Mouse (Mus musculus) testis, postnatal 14 days (tissue): ENCODE data around the gene Lxn.

Source experiments
- DNase-seq: peaks from one replicate; pipeline ENCODE4 v3.0.0; 2021; ENCODE audit warnings: low spot score

The Lxn gene

GRCm38 (mm10) chr3:67463450-67464372, at the start of gene Lxn:
Gene Lxn, minus strand, starts transcription at chr3:67463926.
- DNase-seq, result peak; percentile 69

GRCm38 (mm10) chr3:67512807-67513206, 49.1 kb upstream of the Lxn start:
- peak; percentile 65 for DNase-seq

- no peak for DNase-seq
These were observed 44.6 kb upstream of the Lxn start for GRCm38 (mm10) chr3:67508216-67508892.

GRCm38 (mm10) chr3:67505286-67505685, 41.6 kb upstream of the Lxn start:
- DNase-seq, result no peak

GRCm38 (mm10) chr3:67503878-67504277, 40.2 kb upstream of the Lxn start:
- no peak for DNase-seq

- no peak for DNase-seq
These were observed 35.7 kb upstream of the Lxn start for GRCm38 (mm10) chr3:67499406-67499791.

GRCm38 (mm10) chr3:67498773-67499405, 35.2 kb upstream of the Lxn start:
- DNase-seq, result no peak

GRCm38 (mm10) chr3:67497998-67498397, 34.3 kb upstream of the Lxn start:
- DNase-seq, result no peak

GRCm38 (mm10) chr3:67496310-67496709, 32.6 kb upstream of the Lxn start:
- no peak for DNase-seq

- no peak for DNase-seq
These were observed 29.4 kb upstream of the Lxn start for GRCm38 (mm10) chr3:67493132-67493531.

- DNase-seq, result no peak
These were observed 28.6 kb upstream of the Lxn start for GRCm38 (mm10) chr3:67492086-67492869.

- DNase-seq, result no peak
These were observed 26.4 kb upstream of the Lxn start for GRCm38 (mm10) chr3:67490156-67490555.

- DNase-seq, result no peak
These were observed 21.5 kb upstream of the Lxn start for GRCm38 (mm10) chr3:67485233-67485632.

GRCm38 (mm10) chr3:67482400-67482799, 18.7 kb upstream of the Lxn start:
- no peak for DNase-seq

GRCm38 (mm10) chr3:67479806-67480205, 16.1 kb upstream of the Lxn start:
- DNase-seq, result no peak

GRCm38 (mm10) chr3:67473438-67473837, 9.7 kb upstream of the Lxn start:
- DNase-seq, result no peak

- no peak for DNase-seq
These were observed 7.8 kb upstream of the Lxn start for GRCm38 (mm10) chr3:67471408-67472127.

- no peak for DNase-seq
These were observed 3.6 kb upstream of the Lxn start for GRCm38 (mm10) chr3:67467281-67467680.

GRCm38 (mm10) chr3:67466576-67466975, 2.9 kb upstream of the Lxn start:
- DNase-seq, result no peak

GRCm38 (mm10) chr3:67463001-67463400, 725 bp downstream of the Lxn start:
- DNase-seq, result no peak

GRCm38 (mm10) chr3:67462578-67462977, 1.1 kb downstream of the Lxn start:
- no peak for DNase-seq
